ENCODE assay signal across 8 mouse cellular contexts in the genomic region with DNA sequence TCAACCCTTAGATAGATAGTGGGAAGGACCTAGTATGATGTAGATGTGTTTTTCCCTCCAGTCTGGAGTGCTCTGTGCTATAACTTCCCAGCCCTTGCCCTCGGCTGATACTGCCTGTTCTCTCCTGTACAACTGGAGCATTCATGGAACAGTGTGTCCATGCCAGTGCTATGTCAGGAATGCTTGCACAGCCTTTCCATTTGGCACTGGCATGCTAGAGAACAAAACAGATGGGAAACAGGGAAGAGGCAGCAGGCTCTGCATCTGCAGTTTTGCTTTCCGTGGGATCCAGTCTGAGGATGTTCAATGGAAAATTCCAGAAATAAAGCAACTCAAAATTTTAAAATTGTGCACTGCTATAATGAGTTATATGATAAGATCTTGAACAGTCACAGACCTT. TPM values are rescaled to one million over a fixed set of nuclear protein-coding genes. Genes with fewer than 3 reads are reported as not detected.
DNase-seq lines count a peak whose midpoint lies in the region; ATAC-seq lines count a peak whose summit lies in the region.
"Had no signal": no experiment of that assay in that cellular context is flagged by ENCODE, and none has a peak within 500 bp of the region (broad histone marks: within the 10 kb centered on the region; RNA-seq: fewer than 3 reads in every experiment).

No protein-coding gene starts in this region.

- no peak overlapping the region for H3K4me2 ChIP-seq in heart, embryonic 12.5 days
- H3K4me2 ChIP-seq: stomach, embryonic 15.5 days had no signal

- ATAC-seq in heart, embryonic 12.5 days (ENCODE audit: insufficient number of reproducible peaks, low FRiP score): no peak

- no peak overlapping the region for H3K9ac ChIP-seq in heart, embryonic 12.5 days
- H3K9ac ChIP-seq: stomach, embryonic 15.5 days had no signal

- H3K36me3 ChIP-seq in heart, embryonic 12.5 days: peaks cover 39% of the 10 kb centered on the region

- H3K4me3 ChIP-seq in heart, embryonic 12.5 days: no peak overlapping the region
- H3K4me3 ChIP-seq: stomach, embryonic 15.5 days had no signal

- no peaks in the 10 kb centered on the region for H3K9me3 ChIP-seq in heart, embryonic 12.5 days (replicated peaks)
- H3K9me3 ChIP-seq: stomach, embryonic 15.5 days had no signal

- 59% methylated on average over 2 of the region's 2 CpGs for WGBS in heart, embryonic 12.5 days

- H3K27me3 ChIP-seq in heart, embryonic 12.5 days (replicated peaks): no peaks in the 10 kb centered on the region
- H3K27me3 ChIP-seq: stomach, embryonic 15.5 days had no signal

- peak; percentile 27 for DNase-seq in MN1 (ENCODE audit: low spot score)
- DNase-seq in NIH3T3 (ENCODE audit: low read depth): peak; percentile 25
- peak; percentile 71 to 78 for DNase-seq in left cerebral cortex, adult 18-20 months (ENCODE audit: low spot score in 2 of 2)
- no peak for DNase-seq in embryo, embryonic 10 days (ENCODE audit: low spot score)
- DNase-seq in adrenal gland, adult 2 months: no peak
- DNase-seq in ovary, adult 18-20 months (ENCODE audit: low spot score): no peak

- H3K4me1 ChIP-seq in heart, embryonic 12.5 days (replicated peaks): peaks cover 34% of the 10 kb centered on the region
- H3K4me1 ChIP-seq: stomach, embryonic 15.5 days had no signal

- H3K27ac ChIP-seq in heart, embryonic 12.5 days (ENCODE audit: poor library complexity, severe bottlenecking): peak overlapping the region; percentile 32; the same call in 1 of the 2 replicates
- H3K27ac ChIP-seq: stomach, embryonic 15.5 days had no signal

RNA-seq across cellular contexts. Expression of gene Sfswap, which starts 33.5 kb away (rescaled TPM):
- 29.3 and 31.2 TPM in 2 replicates for polyA plus RNA-seq in heart, embryonic 12.5 days (2016; fragmentation: Nextera tagmentation; extraction: Ambion mirVana)
- 100 to 1,000 TPM in 1 of 2 experiments, 10 to 100 TPM in 1; 86.2 to 104 TPM for total RNA-seq in left cerebral cortex, adult 18-20 months (2021)
- total RNA-seq in adrenal gland, adult 2 months (2021): 10 to 100 TPM; 39.7 to 45.7 TPM
- polyA plus RNA-seq in adrenal gland, adult 2 months (2012; rRNA removed): 98.1 and 108 TPM in 2 replicates

RNA-seq across cellular contexts. Expression of gene Mmp17, which starts 49.5 kb away (rescaled TPM):
- polyA plus RNA-seq in heart, embryonic 12.5 days (2016; fragmentation: Nextera tagmentation; extraction: Ambion mirVana): 0.65 and 1.2 TPM in 2 replicates
- total RNA-seq in left cerebral cortex, adult 18-20 months (2021): 100 to 1,000 TPM in 1 of 2 experiments, 10 to 100 TPM in 1; 98.9 to 104 TPM
- total RNA-seq in adrenal gland, adult 2 months (2021): 1 to 10 TPM in 1 of 2 experiments, under 1 TPM in 1; 0.81 to 1.1 TPM
- 2.4 and 2.7 TPM in 2 replicates for polyA plus RNA-seq in adrenal gland, adult 2 months (2012; rRNA removed)

Comparison
In these comparisons a context has a peak if more than half of its experiments do, and no peak if none do; other contexts are left out.
1. DNase-seq: peak in MN1 (single experiment), NIH3T3 (single experiment) and left cerebral cortex, adult 18-20 months (2 of 2); none in embryo, embryonic 10 days (single experiment), adrenal gland, adult 2 months (single experiment) and ovary, adult 18-20 months (single experiment).
2. RNA of gene Mmp17, which starts 49.5 kb away (total RNA-seq): 98.9 to 104 TPM in left cerebral cortex, adult 18-20 months; 0.81 to 1.1 TPM in adrenal gland, adult 2 months; every median in the first group is over 10 times any median in the second.